Mouse (Mus musculus) limb, embryonic 15.5 days (tissue): ENCODE results near the gene Slc25a12. TPM values are rescaled to one million over a fixed set of nuclear protein-coding genes. Genes with fewer than 3 reads are reported as not detected.

ENCODE experiments used
- ATAC-seq: fragments of 200-750 bp; cut with Nextera tagmentation; 2 replicates; pipeline ENCODE4 v1.8.0; 2017; ENCODE audit warnings: low read depth, moderate TSS enrichment; ENCODE audit not compliant: insufficient number of reproducible peaks, low FRiP score, low TSS enrichment
- H3K27ac ChIP-seq: fragments of 300-500 bp; sonication (generic); 2 replicates; pipeline ENCODE4 v1.5.1; 2015; ENCODE audit warnings: moderate library complexity, mild to moderate bottlenecking, inconsistent platforms
- H3K27me3 ChIP-seq: fragments of 300-500 bp; sonication (generic); 2 replicates; pipeline ENCODE4 v1.6.1; 2015; ENCODE audit warnings: inconsistent platforms
- H3K36me3 ChIP-seq: fragments of 300-500 bp; sonication (generic); 2 replicates; pipeline ENCODE4 v1.6.1; 2015; ENCODE audit warnings: inconsistent platforms
- H3K4me1 ChIP-seq: fragments of 300-500 bp; sonication (generic); 2 replicates; pipeline ENCODE4 v1.6.1; 2015; ENCODE audit warnings: inconsistent platforms
- H3K4me2 ChIP-seq: fragments of 300-500 bp; sonication (generic); 2 replicates; pipeline ENCODE4 v1.6.1; 2015; ENCODE audit warnings: mild to moderate bottlenecking, inconsistent platforms
- H3K4me3 ChIP-seq: fragments of 300-500 bp; sonication (generic); 2 replicates; pipeline ENCODE4 v1.5.1; 2015; ENCODE audit warnings: mild to moderate bottlenecking, inconsistent platforms
- H3K9ac ChIP-seq: fragments of 300-500 bp; sonication (generic); 2 replicates; pipeline ENCODE4 v1.6.1; 2015; ENCODE audit warnings: inconsistent platforms
- H3K9me3 ChIP-seq: fragments of 300-500 bp; sonication (generic); 2 replicates; pipeline ENCODE4 v1.6.1; 2016; ENCODE audit warnings: inconsistent platforms
- WGBS: fragments of 180-500 bp; shearing (Covaris S2); methylation state at CpG from one replicate; pipeline ENCODE4 v1.1.7; 2015; 5-methylcytosine and 5-hydroxymethylcytosine counted together
- polyA plus RNA-seq: library from polyadenylated mRNA; unstranded; fragments of >200 nt; fragmentation: Nextera tagmentation; extraction: Ambion mirVana; gene quantifications from 2 replicates; pipeline ENCODE4 v1.2.1, GENCODE M21; 2015

Slc25a12 gene
- polyA plus RNA-seq, 1 experiment from 2014 or later, result 33.5 TPM

- Histone ChIP-seq H3K9me3 (no peaks in the 10 kb centered on the region), H3K9ac (no peak overlapping the region)
Observed at GRCm38 (mm10) chr2:71347160-71347559, 20.4 kb downstream of the Slc25a12 start.

GRCm38 (mm10) chr2:71343884-71344640, 23.5 kb downstream of the Slc25a12 start:
- H3K9ac ChIP-seq, result no peak overlapping the region
- no peak for ATAC-seq
- no peaks in the 10 kb centered on the region for H3K27me3 ChIP-seq
- no peaks in the 10 kb centered on the region for H3K4me1 ChIP-seq
- H3K9me3 ChIP-seq, result no peaks in the 10 kb centered on the region
- H3K27ac ChIP-seq, result no peak overlapping the region
- H3K36me3 ChIP-seq, result peaks cover 14% of the 10 kb centered on the region; the same call in 1 of the 2 replicates
- H3K4me2 ChIP-seq, result no peak overlapping the region
- 93% methylated on average over 10 of the region's 10 CpGs for WGBS
- H3K4me3 ChIP-seq, result no peak overlapping the region

More at GRCm38 (mm10) chr2:71347160-71347559, 20.4 kb downstream of the Slc25a12 start:
- Histone ChIP-seq H3K4me1 (no peaks in the 10 kb centered on the region), H3K4me2 (no peak overlapping the region), H3K27me3 (no peaks in the 10 kb centered on the region), H3K36me3 (peaks cover 13% of the 10 kb centered on the region; the same call in 1 of the 2 replicates), H3K27ac (no peak overlapping the region), H3K4me3 (no peak overlapping the region)
- 87% methylated on average over 10 of the region's 10 CpGs for WGBS
- no peak for ATAC-seq

- Histone ChIP-seq H3K9me3 (no peaks in the 10 kb centered on the region), H3K27ac (no peak overlapping the region), H3K4me2 (no peak overlapping the region), H3K36me3 (peaks cover 14% of the 10 kb centered on the region; the same call in 1 of the 2 replicates), H3K4me3 (no peak overlapping the region), H3K4me1 (no peaks in the 10 kb centered on the region), H3K9ac (no peak overlapping the region), H3K27me3 (no peaks in the 10 kb centered on the region)
- no peak for ATAC-seq
- WGBS, result 87% methylated on average over 5 of the region's 5 CpGs
Observed at GRCm38 (mm10) chr2:71340126-71340525, 27.4 kb downstream of the Slc25a12 start.

- H3K36me3 ChIP-seq, result peaks cover 7% of the 10 kb centered on the region; the same call in 1 of the 2 replicates
Observed at GRCm38 (mm10) chr2:71338145-71338796, 29.3 kb downstream of the Slc25a12 start.

GRCm38 (mm10) chr2:71336631-71337030, 30.9 kb downstream of the Slc25a12 start:
- H3K4me3 ChIP-seq, result no peak overlapping the region
- WGBS, result 86% methylated on average over 6 of the region's 6 CpGs
- ATAC-seq, result no peak

More at GRCm38 (mm10) chr2:71338145-71338796, 29.3 kb downstream of the Slc25a12 start:
- Histone ChIP-seq H3K9me3 (no peaks in the 10 kb centered on the region), H3K27me3 (no peaks in the 10 kb centered on the region), H3K4me1 (no peaks in the 10 kb centered on the region), H3K27ac (no peak overlapping the region), H3K4me2 (no peak overlapping the region), H3K4me3 (no peak overlapping the region), H3K9ac (no peak overlapping the region)
- no peak for ATAC-seq
- WGBS, result 84% methylated on average over 12 of the region's 12 CpGs

GRCm38 (mm10) chr2:71336209-71336608, 31.3 kb downstream of the Slc25a12 start:
- no peaks in the 10 kb centered on the region for H3K9me3 ChIP-seq
- no peaks in the 10 kb centered on the region for H3K4me1 ChIP-seq
- peaks cover 8% of the 10 kb centered on the region; the same call in 1 of the 2 replicates for H3K36me3 ChIP-seq
- no peak overlapping the region for H3K9ac ChIP-seq
- H3K4me3 ChIP-seq, result no peak overlapping the region
- no peak overlapping the region for H3K27ac ChIP-seq
- 85% methylated on average over 4 of the region's 6 CpGs for WGBS
- H3K4me2 ChIP-seq, result no peak overlapping the region
- H3K27me3 ChIP-seq, result no peaks in the 10 kb centered on the region
- no peak for ATAC-seq

More at GRCm38 (mm10) chr2:71336631-71337030, 30.9 kb downstream of the Slc25a12 start:
- H3K4me2 ChIP-seq, result no peak overlapping the region
- no peaks in the 10 kb centered on the region for H3K4me1 ChIP-seq
- no peaks in the 10 kb centered on the region for H3K27me3 ChIP-seq
- no peak overlapping the region for H3K9ac ChIP-seq
- H3K36me3 ChIP-seq, result peaks cover 8% of the 10 kb centered on the region; the same call in 1 of the 2 replicates
- no peak overlapping the region for H3K27ac ChIP-seq
- H3K9me3 ChIP-seq, result no peaks in the 10 kb centered on the region

- H3K36me3 ChIP-seq, result peaks cover 8% of the 10 kb centered on the region; the same call in 1 of the 2 replicates
- H3K27me3 ChIP-seq, result no peaks in the 10 kb centered on the region
- ATAC-seq, result no peak
- H3K4me2 ChIP-seq, result no peak overlapping the region
- H3K4me3 ChIP-seq, result no peak overlapping the region
- H3K9ac ChIP-seq, result no peak overlapping the region
- H3K4me1 ChIP-seq, result no peaks in the 10 kb centered on the region
- WGBS, result 91% methylated on average over 22 of the region's 22 CpGs
- no peak overlapping the region for H3K27ac ChIP-seq
- H3K9me3 ChIP-seq, result no peaks in the 10 kb centered on the region
Observed at GRCm38 (mm10) chr2:71333986-71334822, 33.3 kb downstream of the Slc25a12 start.

GRCm38 (mm10) chr2:71329761-71330160, 37.8 kb downstream of the Slc25a12 start:
- ATAC-seq, result no peak

GRCm38 (mm10) chr2:71328391-71329160, 39.0 kb downstream of the Slc25a12 start:
- no peak for ATAC-seq
- H3K27ac ChIP-seq, result no peak overlapping the region
- H3K4me2 ChIP-seq, result no peak overlapping the region
- H3K4me3 ChIP-seq, result no peak overlapping the region
- no peaks in the 10 kb centered on the region for H3K27me3 ChIP-seq
- H3K9me3 ChIP-seq, result no peaks in the 10 kb centered on the region
- H3K9ac ChIP-seq, result no peak overlapping the region
- peaks cover 8% of the 10 kb centered on the region; the same call in 1 of the 2 replicates for H3K36me3 ChIP-seq
- H3K4me1 ChIP-seq, result no peaks in the 10 kb centered on the region
- 67% methylated on average over 15 of the region's 15 CpGs for WGBS

More at GRCm38 (mm10) chr2:71329761-71330160, 37.8 kb downstream of the Slc25a12 start:
- Histone ChIP-seq H3K4me3 (no peak overlapping the region), H3K9ac (no peak overlapping the region), H3K27me3 (no peaks in the 10 kb centered on the region), H3K36me3 (peaks cover 8% of the 10 kb centered on the region; the same call in 1 of the 2 replicates), H3K9me3 (no peaks in the 10 kb centered on the region), H3K27ac (no peak overlapping the region), H3K4me2 (no peak overlapping the region), H3K4me1 (no peaks in the 10 kb centered on the region)
- 52% methylated on average over 3 of the region's 3 CpGs for WGBS

- no peaks in the 10 kb centered on the region for H3K4me1 ChIP-seq
- H3K27me3 ChIP-seq, result no peaks in the 10 kb centered on the region
- H3K36me3 ChIP-seq, result peaks cover 12% of the 10 kb centered on the region; the same call in 1 of the 2 replicates
- no peak for ATAC-seq
- no peak overlapping the region for H3K4me2 ChIP-seq
- no peak overlapping the region for H3K27ac ChIP-seq
- H3K9me3 ChIP-seq, result no peaks in the 10 kb centered on the region
- 88% methylated on average over 2 of the region's 2 CpGs for WGBS
- no peak overlapping the region for H3K9ac ChIP-seq
- no peak overlapping the region for H3K4me3 ChIP-seq
Observed at GRCm38 (mm10) chr2:71327715-71328114, 39.8 kb downstream of the Slc25a12 start.
